ENCODE assay signal across 8 mouse cellular contexts in the genomic region with DNA sequence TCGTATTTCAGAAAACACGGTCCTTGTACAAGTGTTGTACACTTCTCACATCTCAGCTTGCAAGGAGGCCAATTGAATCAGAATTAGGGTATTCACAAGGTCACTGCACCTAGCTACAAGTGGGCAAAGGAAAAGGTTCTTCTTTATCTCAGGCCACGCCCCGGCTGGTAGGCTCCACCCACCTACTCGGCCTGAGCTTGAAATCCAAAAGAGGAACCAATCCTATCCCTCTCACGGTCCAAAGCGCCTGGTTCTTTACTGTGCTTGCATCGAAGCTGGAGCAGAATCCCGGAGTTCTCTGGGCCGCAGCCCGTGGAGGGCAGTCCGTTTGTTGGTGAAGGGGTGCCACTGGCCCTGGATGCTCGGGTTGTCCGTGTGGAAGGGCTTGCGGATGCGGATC. TPM values are rescaled to one million over a fixed set of nuclear protein-coding genes. Genes with fewer than 3 reads are reported as not detected.
A peak's percentile ranks its signal among the peaks of the same experiment; 100 is the strongest.
DNase-seq lines count a peak whose midpoint lies in the region; ATAC-seq and TF ChIP-seq lines count a peak whose summit lies in the region.

Gene Twnk, plus strand, starts transcription at position 220 of the 400 bp plus-strand sequence.

- no peak for TF ChIP-seq CTCF in ES-Bruce4 (IDR thresholded peaks at IDR 0.05; ENCODE audit: low read depth, low read length)

- no peaks in the 10 kb centered on the region for H3K27me3 ChIP-seq in ES-Bruce4 (ENCODE audit: control insufficient read depth, insufficient read depth, low read length, poor library complexity, severe bottlenecking)
- H3K27me3 ChIP-seq in forebrain, embryonic 14.5 days (replicated peaks; ENCODE audit: control insufficient read depth, insufficient read depth, low read length) = no peaks in the 10 kb centered on the region
- no peaks in the 10 kb centered on the region for H3K27me3 ChIP-seq in hindbrain, embryonic 10.5 days (ENCODE audit: insufficient read depth, poor library complexity, severe bottlenecking)

- peak within 1 kb of the TSS; percentile 69 for H3K4me2 ChIP-seq in forebrain, embryonic 14.5 days (ENCODE audit: low read length)

- H3K9ac ChIP-seq in ES-Bruce4 (ENCODE audit: low read depth, poor library complexity, severe bottlenecking) = peak within 1 kb of the TSS; percentile 74
- H3K9ac ChIP-seq in forebrain, embryonic 14.5 days (ENCODE audit: low read length) = peak within 1 kb of the TSS; percentile 78

- H3K27ac ChIP-seq in ES-Bruce4 (ENCODE audit: insufficient read depth, low read length) = peak within 1 kb of the TSS; percentile 30
- peak within 1 kb of the TSS; percentile 67 for H3K27ac ChIP-seq in forebrain, embryonic 14.5 days (ENCODE audit: low read depth, low read length)
- H3K27ac ChIP-seq in hindbrain, embryonic 10.5 days = peak within 1 kb of the TSS; percentile 91

- peaks cover 23% of the 10 kb centered on the region for H3K36me3 ChIP-seq in ES-Bruce4 (ENCODE audit: control insufficient read depth, insufficient read depth, low read length, poor library complexity, severe bottlenecking)
- peaks cover 50% of the 10 kb centered on the region for H3K36me3 ChIP-seq in forebrain, embryonic 14.5 days (ENCODE audit: control insufficient read depth, insufficient read depth, low read length)
- peaks cover 71% of the 10 kb centered on the region for H3K36me3 ChIP-seq in hindbrain, embryonic 10.5 days

- H3K9me3 ChIP-seq in ES-Bruce4 (replicated peaks; ENCODE audit: control insufficient read depth, insufficient read depth, low read length, poor library complexity, severe bottlenecking) = no peaks in the 10 kb centered on the region
- no peaks in the 10 kb centered on the region for H3K9me3 ChIP-seq in forebrain, embryonic 14.5 days (replicated peaks; ENCODE audit: control insufficient read depth, low read length)
- H3K9me3 ChIP-seq in hindbrain, embryonic 10.5 days = no peaks in the 10 kb centered on the region

- WGBS in forebrain, embryonic 14.5 days = 10% methylated on average over 16 of the region's 16 CpGs
- WGBS in hindbrain, embryonic 10.5 days = 11% methylated on average over 16 of the region's 16 CpGs

- ATAC-seq in forebrain, embryonic 14.5 days = 0 out of 2 replicates have a peak, but pooled peaks have one; percentile 1

- peaks cover 5% of the 10 kb centered on the region for H3K4me1 ChIP-seq in ES-Bruce4 (ENCODE audit: control insufficient read depth, insufficient read depth, low read length)
- peaks cover 18% of the 10 kb centered on the region for H3K4me1 ChIP-seq in forebrain, embryonic 14.5 days (ENCODE audit: control insufficient read depth, insufficient read depth, low read length)
- H3K4me1 ChIP-seq in hindbrain, embryonic 10.5 days (replicated peaks) = peaks cover 43% of the 10 kb centered on the region

- peak within 1 kb of the TSS; percentile 95 for H3K4me3 ChIP-seq in ES-Bruce4 (ENCODE audit: low read depth, low read length)
- H3K4me3 ChIP-seq in forebrain, embryonic 14.5 days (ENCODE audit: low read depth, low read length) = peak within 1 kb of the TSS; percentile 63
- H3K4me3 ChIP-seq in hindbrain, embryonic 10.5 days = peak within 1 kb of the TSS; percentile 99

- no peak for TF ChIP-seq POLR2A in ES-Bruce4 (IDR thresholded peaks at IDR 0.05; ENCODE audit: insufficient read depth, low read length)

- peak; percentile 77 for DNase-seq in adrenal gland, postnatal 10 days
- no peak for DNase-seq in forebrain, embryonic 14.5 days (ENCODE audit: low spot score)
- no peak for DNase-seq in hindbrain, embryonic 10.5 days (ENCODE audit: low spot score)
- no peak for DNase-seq in layer of hippocampus, postnatal 25 days (ENCODE audit: extremely low spot score in 1 of 2, low spot score in 1 of 2)
- DNase-seq in lung, postnatal 36 days = peak; percentile 85
- DNase-seq in spleen, postnatal 10 days (ENCODE audit: low spot score in 2 of 2) = peak; percentile 68 to 91
- DNase-seq in right cerebral cortex, adult 2 months (ENCODE audit: low spot score in 2 of 2) = no peak

- no peak for TF ChIP-seq EP300 in ES-Bruce4 (IDR thresholded peaks at IDR 0.05; ENCODE audit: insufficient read depth, low read depth, low read length)

RNA-seq across cellular contexts. Expression of gene Twnk, which starts in this region (rescaled TPM):
- 23.2 and 24.5 TPM in 2 replicates for polyA plus RNA-seq in ES-Bruce4 (2011; ENCODE audit: insufficient read depth, insufficient read length, low read depth, missing spikeins)
- total RNA-seq in adrenal gland, postnatal 10 days (2021) = 10 to 100 TPM; 26.2 to 29.5 TPM
- 10.6 and 11.6 TPM in 2 replicates for polyA plus RNA-seq in forebrain, embryonic 14.5 days (2014; fragmentation: Nextera tagmentation; extraction: Ambion mirVana)
- polyA plus RNA-seq in hindbrain, embryonic 10.5 days (2016; fragmentation: Nextera tagmentation; extraction: Ambion mirVana) = 23.6 and 32.6 TPM in 2 replicates
- 10 to 100 TPM; 15.4 to 15.5 TPM for total RNA-seq in layer of hippocampus, postnatal 25 days (2021)

Comparison
In these comparisons a context has a peak if more than half of its experiments do, and no peak if none do; other contexts are left out.
1. H3K27ac ChIP-seq: peak in every context shown above with its lines; median percentile 91 in hindbrain, embryonic 10.5 days; 67 in forebrain, embryonic 14.5 days; 30 in ES-Bruce4.
2. DNase-seq: peak in adrenal gland, postnatal 10 days (single experiment), lung, postnatal 36 days (single experiment) and spleen, postnatal 10 days (2 of 2); none in forebrain, embryonic 14.5 days (single experiment), hindbrain, embryonic 10.5 days (single experiment), layer of hippocampus, postnatal 25 days (0 of 2) and right cerebral cortex, adult 2 months (0 of 2).
3. Peak in every context shown above with its lines, with median percentiles within 50 percentile points of each other: H3K4me3 ChIP-seq.